Mouse (Mus musculus): ENCODE measurements around the gene Gm13696. TPM values are rescaled to one million over a fixed set of nuclear protein-coding genes. Genes with fewer than 3 reads are reported as not detected.

The Gm13696 gene
- not detected for polyA plus RNA-seq (2015; fragmentation: Illumina TruSeq; extraction: RNeasy Lipid Tissue Mini Kit (QIAGEN cat#74804); ENCODE audit: insufficient read depth, low read depth, low replicate concordance)

DNA sequence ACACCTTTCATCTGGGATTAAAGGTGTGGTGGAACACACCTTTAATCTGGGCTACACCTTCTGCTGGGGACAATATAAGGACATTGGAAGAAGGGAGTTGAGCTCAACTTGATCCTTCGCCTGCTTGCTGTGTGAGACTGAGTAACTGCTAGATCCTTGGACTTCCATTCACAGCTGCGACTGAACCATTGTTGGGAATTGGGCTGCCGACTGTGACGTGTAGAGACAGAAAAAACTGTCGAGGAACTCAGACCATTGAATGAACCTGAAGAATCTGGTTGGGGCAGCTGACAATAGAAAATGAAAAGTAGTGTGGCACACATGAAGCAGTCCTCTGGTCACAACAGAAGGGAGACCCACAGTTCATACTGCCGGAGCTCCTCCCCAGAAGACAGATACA, at the start of gene Gm13696:
Gm13696 (plus strand) TSS at position 301 of the 400 bp plus-strand sequence.

DNA sequence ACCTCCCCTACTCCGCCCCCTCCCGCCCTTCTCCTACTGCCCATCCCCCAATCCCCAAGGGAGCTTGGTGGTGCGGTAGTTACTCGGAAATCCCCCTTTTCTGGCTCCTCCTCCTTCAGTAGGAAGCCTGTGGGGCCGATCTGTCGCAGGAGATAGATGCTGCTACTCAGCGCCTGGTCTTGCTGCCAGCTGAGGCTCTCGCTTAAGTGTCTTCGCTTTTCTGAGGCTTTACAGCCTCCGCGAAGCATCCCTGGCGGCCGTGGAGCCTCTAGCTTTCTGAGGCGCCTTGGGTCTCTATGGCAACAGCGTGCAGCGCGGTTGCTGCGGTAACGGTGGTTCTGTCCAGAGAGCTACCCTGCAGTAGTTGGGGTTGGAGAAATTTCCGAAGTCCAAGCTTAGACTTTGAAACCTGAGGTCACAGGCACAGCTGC, 32.0 kb upstream of the Gm13696 start, which contains the start of gene Zswim2:
Zswim2 (minus strand) TSS at position 298 of the 431 bp plus-strand sequence.

DNA sequence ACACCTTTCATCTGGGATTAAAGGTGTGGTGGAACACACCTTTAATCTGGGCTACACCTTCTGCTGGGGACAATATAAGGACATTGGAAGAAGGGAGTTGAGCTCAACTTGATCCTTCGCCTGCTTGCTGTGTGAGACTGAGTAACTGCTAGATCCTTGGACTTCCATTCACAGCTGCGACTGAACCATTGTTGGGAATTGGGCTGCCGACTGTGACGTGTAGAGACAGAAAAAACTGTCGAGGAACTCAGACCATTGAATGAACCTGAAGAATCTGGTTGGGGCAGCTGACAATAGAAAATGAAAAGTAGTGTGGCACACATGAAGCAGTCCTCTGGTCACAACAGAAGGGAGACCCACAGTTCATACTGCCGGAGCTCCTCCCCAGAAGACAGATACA, 17.5 kb upstream of the Gm13696 start, which contains the start of gene Gm13698:
Gm13698 (plus strand) TSS at position 301 of the 400 bp plus-strand sequence.

DNA sequence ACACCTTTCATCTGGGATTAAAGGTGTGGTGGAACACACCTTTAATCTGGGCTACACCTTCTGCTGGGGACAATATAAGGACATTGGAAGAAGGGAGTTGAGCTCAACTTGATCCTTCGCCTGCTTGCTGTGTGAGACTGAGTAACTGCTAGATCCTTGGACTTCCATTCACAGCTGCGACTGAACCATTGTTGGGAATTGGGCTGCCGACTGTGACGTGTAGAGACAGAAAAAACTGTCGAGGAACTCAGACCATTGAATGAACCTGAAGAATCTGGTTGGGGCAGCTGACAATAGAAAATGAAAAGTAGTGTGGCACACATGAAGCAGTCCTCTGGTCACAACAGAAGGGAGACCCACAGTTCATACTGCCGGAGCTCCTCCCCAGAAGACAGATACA, 11.7 kb upstream of the Gm13696 start, which contains the start of gene Gm13693:
Gm13693 (plus strand) TSS at position 301 of the 400 bp plus-strand sequence.

DNA sequence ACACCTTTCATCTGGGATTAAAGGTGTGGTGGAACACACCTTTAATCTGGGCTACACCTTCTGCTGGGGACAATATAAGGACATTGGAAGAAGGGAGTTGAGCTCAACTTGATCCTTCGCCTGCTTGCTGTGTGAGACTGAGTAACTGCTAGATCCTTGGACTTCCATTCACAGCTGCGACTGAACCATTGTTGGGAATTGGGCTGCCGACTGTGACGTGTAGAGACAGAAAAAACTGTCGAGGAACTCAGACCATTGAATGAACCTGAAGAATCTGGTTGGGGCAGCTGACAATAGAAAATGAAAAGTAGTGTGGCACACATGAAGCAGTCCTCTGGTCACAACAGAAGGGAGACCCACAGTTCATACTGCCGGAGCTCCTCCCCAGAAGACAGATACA, 5.9 kb upstream of the Gm13696 start, which contains the start of gene Gm13695:
Gm13695 (plus strand) TSS at position 301 of the 400 bp plus-strand sequence.

DNA sequence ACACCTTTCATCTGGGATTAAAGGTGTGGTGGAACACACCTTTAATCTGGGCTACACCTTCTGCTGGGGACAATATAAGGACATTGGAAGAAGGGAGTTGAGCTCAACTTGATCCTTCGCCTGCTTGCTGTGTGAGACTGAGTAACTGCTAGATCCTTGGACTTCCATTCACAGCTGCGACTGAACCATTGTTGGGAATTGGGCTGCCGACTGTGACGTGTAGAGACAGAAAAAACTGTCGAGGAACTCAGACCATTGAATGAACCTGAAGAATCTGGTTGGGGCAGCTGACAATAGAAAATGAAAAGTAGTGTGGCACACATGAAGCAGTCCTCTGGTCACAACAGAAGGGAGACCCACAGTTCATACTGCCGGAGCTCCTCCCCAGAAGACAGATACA, 5.7 kb downstream of the Gm13696 start, which contains the start of gene Gm13694:
Gm13694 (plus strand) TSS at position 301 of the 400 bp plus-strand sequence.

DNA sequence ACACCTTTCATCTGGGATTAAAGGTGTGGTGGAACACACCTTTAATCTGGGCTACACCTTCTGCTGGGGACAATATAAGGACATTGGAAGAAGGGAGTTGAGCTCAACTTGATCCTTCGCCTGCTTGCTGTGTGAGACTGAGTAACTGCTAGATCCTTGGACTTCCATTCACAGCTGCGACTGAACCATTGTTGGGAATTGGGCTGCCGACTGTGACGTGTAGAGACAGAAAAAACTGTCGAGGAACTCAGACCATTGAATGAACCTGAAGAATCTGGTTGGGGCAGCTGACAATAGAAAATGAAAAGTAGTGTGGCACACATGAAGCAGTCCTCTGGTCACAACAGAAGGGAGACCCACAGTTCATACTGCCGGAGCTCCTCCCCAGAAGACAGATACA, 11.5 kb downstream of the Gm13696 start, which contains the start of gene Gm13697:
Gm13697 (plus strand) TSS at position 301 of the 400 bp plus-strand sequence.

DNA sequence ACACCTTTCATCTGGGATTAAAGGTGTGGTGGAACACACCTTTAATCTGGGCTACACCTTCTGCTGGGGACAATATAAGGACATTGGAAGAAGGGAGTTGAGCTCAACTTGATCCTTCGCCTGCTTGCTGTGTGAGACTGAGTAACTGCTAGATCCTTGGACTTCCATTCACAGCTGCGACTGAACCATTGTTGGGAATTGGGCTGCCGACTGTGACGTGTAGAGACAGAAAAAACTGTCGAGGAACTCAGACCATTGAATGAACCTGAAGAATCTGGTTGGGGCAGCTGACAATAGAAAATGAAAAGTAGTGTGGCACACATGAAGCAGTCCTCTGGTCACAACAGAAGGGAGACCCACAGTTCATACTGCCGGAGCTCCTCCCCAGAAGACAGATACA, 17.3 kb downstream of the Gm13696 start, which contains the start of gene Gm13691:
Gm13691 (plus strand) TSS at position 301 of the 400 bp plus-strand sequence.

Other genes with a start within 250 kb of the Gm13696 start
- gene Itgav, start 248.7 kb upstream of the Gm13696 start, polyA plus RNA-seq (2015; fragmentation: Illumina TruSeq; extraction: RNeasy Lipid Tissue Mini Kit (QIAGEN cat#74804); ENCODE audit: insufficient read depth, low read depth, low replicate concordance): 7.5 TPM
- gene Fam171b, start 160.5 kb upstream of the Gm13696 start, polyA plus RNA-seq (2015; fragmentation: Illumina TruSeq; extraction: RNeasy Lipid Tissue Mini Kit (QIAGEN cat#74804); ENCODE audit: insufficient read depth, low read depth, low replicate concordance): 0.87 TPM
- gene Zswim2, start 31.9 kb upstream of the Gm13696 start, polyA plus RNA-seq (2015; fragmentation: Illumina TruSeq; extraction: RNeasy Lipid Tissue Mini Kit (QIAGEN cat#74804); ENCODE audit: insufficient read depth, low read depth, low replicate concordance): not detected
- gene Gm13698, start 17.4 kb upstream of the Gm13696 start, polyA plus RNA-seq (2015; fragmentation: Illumina TruSeq; extraction: RNeasy Lipid Tissue Mini Kit (QIAGEN cat#74804); ENCODE audit: insufficient read depth, low read depth, low replicate concordance): not detected
- gene Gm13693, start 11.6 kb upstream of the Gm13696 start, polyA plus RNA-seq (2015; fragmentation: Illumina TruSeq; extraction: RNeasy Lipid Tissue Mini Kit (QIAGEN cat#74804); ENCODE audit: insufficient read depth, low read depth, low replicate concordance): not detected
- not detected for gene Gm13695, start 5.8 kb upstream of the Gm13696 start, polyA plus RNA-seq (2015; fragmentation: Illumina TruSeq; extraction: RNeasy Lipid Tissue Mini Kit (QIAGEN cat#74804); ENCODE audit: insufficient read depth, low read depth, low replicate concordance)
- gene Gm13694, start 5.8 kb downstream of the Gm13696 start, polyA plus RNA-seq (2015; fragmentation: Illumina TruSeq; extraction: RNeasy Lipid Tissue Mini Kit (QIAGEN cat#74804); ENCODE audit: insufficient read depth, low read depth, low replicate concordance): not detected
- not detected for gene Gm13697, start 11.6 kb downstream of the Gm13696 start, polyA plus RNA-seq (2015; fragmentation: Illumina TruSeq; extraction: RNeasy Lipid Tissue Mini Kit (QIAGEN cat#74804); ENCODE audit: insufficient read depth, low read depth, low replicate concordance)
- gene Gm13691, start 17.4 kb downstream of the Gm13696 start, polyA plus RNA-seq (2015; fragmentation: Illumina TruSeq; extraction: RNeasy Lipid Tissue Mini Kit (QIAGEN cat#74804); ENCODE audit: insufficient read depth, low read depth, low replicate concordance): not detected